Mouse (Mus musculus): ENCODE measurements around the gene Gm21969.
A peak's percentile ranks its signal among the peaks of the same experiment; 100 is the strongest.

The Gm21969 gene

GRCm38 (mm10) chr4:139617001-139617364 is 14.0 kb downstream of the Gm21969 start:
- DNase-seq (ENCODE audit: low read depth) = no peak

- no peak for DNase-seq (ENCODE audit: low read depth)
These were observed 16.8 kb downstream of the Gm21969 start for GRCm38 (mm10) chr4:139619765-139620164.

DNA sequence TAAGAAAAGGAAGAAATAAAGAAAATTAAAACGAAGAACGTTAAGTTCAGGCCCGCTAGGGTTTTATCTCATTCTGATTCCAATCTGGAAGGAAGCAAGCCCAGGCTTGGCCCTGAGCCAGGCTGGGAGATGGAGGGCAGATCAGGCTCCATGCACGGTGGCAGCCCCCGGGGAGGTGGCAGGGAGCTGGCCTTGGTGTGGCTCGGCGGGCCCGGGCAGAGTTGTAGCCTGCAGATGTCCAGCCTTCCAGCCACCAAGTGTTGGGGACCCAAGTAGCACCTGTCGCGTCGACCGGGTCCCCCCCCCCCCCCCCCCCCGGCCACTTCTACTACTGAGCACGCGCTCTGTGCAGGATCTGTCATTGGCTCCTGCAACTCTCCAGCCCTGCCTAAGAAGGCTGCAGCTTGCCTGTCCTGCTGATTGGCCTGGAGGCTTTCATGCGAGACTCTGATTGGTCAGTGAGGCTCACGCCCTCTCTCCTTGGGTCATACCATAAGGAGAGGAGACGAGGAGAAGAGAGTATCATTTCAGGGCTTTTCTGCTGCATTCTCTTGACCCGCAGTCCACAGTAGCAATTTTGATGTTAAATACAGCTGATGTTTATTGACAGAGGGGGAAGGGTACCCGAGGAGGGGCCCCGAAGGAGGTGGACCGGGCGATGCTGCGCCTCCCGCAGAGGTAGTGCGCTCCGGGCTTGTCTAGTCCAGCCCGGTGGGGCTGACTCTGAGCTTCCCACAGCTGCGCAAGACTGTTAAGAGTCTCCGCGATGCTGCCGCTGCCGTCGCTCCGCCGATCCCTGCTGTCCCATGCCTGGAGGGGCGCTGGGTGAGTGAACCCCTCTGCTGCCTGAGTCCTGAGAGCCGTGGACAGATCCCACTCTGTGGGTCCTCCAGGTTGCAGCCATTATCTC is 19.6 kb downstream of the Gm21969 start, which contains the start of gene Aldh4a1:
Gene Aldh4a1 (plus strand): TSS at position 494 of the 910 bp plus-strand sequence.
- peak; percentile 97 for DNase-seq (ENCODE audit: low read depth)

DNA sequence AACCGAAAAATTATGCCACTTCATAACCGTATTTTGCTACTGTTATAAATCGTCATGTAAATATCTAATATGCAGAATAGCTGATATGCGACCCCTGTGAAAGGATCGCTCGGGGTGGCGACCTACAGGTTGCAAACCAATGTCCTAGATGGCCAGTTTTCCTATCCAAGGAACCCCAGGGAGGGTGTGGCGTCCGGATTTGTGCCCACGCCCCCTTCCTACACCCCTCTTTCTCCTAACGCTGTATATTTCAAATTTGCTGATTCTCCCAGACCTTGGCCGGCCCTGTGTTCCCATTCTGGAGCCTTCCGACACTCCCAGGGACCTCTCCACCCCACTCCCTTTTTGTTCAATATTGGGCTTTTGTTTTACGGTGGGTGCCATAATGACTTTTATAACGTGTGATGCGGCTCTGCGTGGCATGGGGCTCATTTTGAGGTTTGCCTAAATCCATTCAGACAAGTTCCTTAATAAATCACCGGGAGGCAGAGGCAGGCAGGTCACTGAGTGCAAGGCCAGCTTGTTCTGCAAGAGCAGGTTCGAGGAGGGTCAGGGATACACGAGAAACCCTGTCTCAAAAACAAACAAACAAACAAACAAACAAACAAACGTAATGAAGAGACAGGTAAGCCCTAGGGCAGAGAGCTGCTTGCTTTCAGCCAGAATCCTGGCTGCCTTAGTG is 20.6 kb downstream of the Gm21969 start:
- DNase-seq (ENCODE audit: low read depth) = no peak

GRCm38 (mm10) chr4:139624116-139624489 is 21.1 kb downstream of the Gm21969 start:
- no peak for DNase-seq (ENCODE audit: low read depth)

DNA sequence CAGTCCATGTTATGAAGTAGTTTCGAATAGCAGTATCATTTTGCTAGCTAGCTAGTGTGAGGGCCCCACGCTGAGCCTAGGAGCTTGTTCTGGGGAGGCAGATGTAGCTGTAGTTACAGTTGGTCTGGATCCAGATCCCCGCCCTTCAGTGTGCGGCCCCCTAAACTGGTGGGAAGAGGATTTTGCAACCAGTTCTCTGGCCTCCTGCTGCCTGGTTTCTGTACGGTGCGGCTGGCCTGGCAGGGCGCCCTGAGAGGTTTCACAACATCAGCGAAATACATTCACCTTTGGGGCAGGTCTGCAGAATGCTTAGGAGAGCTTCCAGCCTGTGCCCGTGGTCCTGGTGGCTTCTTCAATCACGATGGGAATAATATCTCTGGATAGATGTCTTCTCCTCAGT is 21.7 kb downstream of the Gm21969 start:
- no peak for DNase-seq (ENCODE audit: low read depth)

DNA sequence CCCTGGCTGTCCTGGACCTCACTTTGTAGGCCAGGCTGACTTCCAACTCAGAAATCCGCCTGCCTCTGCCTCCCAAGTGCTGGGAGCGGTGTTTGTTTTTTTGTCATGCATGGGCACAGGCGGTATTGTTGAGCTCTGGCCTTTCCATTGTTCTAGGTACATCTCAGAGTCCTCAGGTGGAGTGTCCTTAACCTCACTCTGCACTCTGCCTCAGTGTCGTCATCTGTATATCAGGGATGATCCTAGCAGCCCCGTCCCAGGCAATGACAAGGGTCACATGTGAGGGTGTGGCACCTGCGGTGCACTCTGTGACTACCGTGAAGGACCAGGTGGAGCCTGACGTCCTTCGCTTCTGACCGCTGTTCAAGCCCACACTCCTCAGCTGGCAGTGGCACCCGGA is 24.4 kb downstream of the Gm21969 start:
- DNase-seq (ENCODE audit: low read depth) = no peak

GRCm38 (mm10) chr4:139630171-139630570 is 27.2 kb downstream of the Gm21969 start:
- DNase-seq (ENCODE audit: low read depth) = no peak

- no peak for DNase-seq (ENCODE audit: low read depth)
These were observed 28.2 kb downstream of the Gm21969 start for GRCm38 (mm10) chr4:139631141-139631540.

- no peak for DNase-seq (ENCODE audit: low read depth)
These were observed 28.7 kb downstream of the Gm21969 start for GRCm38 (mm10) chr4:139631569-139632253.

DNA sequence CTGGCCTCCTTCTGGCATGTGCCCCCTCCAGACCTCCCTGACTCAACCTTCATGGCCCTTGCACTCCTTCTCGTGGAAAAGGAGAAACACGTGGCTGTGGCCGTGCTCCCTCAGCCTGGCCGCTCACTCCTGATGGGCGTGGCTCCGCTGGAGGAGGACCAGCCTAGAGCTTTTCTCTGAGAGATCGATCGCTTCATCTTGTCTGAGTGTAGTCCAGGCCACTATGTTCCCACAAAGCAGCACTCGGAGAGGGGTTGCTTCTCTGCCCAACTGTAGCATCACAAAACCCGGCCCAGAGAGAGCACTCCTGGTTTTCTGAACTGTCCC is 29.2 kb downstream of the Gm21969 start:
- no peak for DNase-seq (ENCODE audit: low read depth)

DNA sequence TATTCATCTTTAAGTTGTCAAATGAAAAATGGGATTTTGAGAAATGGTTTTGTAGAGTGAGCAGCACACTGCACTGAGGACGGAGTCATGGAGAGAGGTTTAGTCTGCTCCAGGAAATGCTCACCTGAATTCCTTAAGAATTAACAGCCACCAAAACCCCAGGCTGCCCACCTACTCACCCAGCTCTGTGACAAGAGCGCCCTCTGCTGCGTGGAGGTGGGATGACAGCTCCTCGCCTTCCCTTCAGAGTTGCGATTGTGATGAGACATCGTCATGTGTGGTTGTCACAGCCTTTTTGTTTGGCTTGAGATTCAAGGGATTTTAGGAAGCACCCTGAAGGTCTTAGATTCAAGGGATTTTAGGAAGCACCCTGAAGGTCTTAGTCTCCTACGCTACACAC is 33.4 kb downstream of the Gm21969 start:
- peak; percentile 76 for DNase-seq (ENCODE audit: low read depth)

DNA sequence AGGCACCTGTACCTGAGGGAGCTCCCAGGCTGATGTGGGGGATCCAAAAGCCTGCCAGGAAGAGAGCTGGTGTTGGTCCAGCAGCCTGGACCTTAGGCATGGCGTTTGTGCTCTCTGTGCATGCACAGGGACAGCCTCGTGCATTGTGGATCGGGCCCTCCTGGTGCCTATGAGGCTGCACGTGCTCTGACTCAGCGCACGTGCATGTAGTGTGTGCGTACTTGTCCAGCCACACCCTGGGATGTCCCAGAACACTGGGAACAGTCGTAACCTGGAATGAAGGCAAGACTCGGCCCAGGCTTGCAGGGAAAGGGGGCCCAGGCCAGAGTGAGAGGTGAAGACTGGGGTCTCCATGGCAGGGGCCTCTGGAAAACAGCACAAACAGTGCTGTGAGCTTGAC is 34.9 kb downstream of the Gm21969 start:
- DNase-seq (ENCODE audit: low read depth) = no peak

DNA sequence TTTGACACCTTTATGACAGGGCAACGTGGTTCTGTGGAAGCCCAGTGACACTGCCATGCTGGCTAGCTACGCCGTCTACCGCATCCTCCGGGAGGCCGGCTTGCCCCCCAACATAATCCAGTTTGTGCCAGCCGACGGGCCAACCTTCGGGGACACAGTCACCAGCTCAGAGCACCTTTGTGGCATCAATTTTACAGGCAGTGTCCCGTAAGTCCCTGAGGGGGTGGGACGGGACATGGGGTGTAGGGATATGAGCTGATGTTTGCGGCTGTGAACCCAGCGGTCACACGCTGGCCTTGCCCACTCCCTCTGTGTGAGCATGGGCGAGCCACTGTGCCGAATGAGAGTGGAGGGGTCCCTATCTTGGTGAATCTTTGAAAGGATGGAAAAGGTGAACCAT is 35.4 kb downstream of the Gm21969 start:
- no peak for DNase-seq (ENCODE audit: low read depth)

DNA sequence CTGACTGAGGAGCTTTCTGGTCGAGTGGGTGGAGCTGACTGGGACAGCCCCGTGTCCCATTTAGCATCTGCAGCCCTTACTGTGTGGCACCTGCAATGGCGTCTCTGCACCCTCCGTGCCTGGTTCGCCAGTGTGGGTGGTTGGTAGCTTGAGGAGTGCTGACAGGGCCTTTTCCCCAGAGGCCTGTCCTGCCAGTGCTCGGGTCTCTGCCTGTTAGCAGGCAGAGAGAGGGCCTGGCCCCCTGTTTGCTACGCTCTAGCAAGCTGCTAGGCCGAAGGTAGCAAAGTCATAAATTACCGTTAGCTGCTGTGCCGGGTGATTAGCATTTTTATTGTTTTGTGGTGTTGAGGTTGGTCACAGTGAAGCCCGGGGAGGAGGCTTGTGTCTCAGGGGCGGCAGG is 36.8 kb downstream of the Gm21969 start:
- no peak for DNase-seq (ENCODE audit: low read depth)

DNA sequence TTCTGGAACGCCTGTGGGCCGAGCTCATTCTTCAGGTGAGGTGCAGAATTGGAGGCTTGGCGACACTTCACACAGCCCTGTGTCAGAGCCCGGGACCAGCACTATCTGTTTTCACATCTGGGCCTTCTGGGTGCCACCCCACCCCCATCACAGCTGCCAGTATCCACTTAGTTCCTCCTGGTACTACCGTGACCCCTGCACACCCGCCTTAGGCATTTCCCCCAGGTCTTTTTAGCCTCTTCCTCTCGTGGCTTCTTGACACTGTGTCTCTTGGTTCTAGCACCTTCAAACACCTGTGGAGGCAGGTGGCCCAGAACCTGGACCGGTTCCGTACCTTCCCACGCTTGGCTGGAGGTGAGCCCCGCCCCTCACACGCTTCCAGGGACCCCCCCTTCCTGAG is 37.3 kb downstream of the Gm21969 start:
- no peak for DNase-seq (ENCODE audit: low read depth)

DNA sequence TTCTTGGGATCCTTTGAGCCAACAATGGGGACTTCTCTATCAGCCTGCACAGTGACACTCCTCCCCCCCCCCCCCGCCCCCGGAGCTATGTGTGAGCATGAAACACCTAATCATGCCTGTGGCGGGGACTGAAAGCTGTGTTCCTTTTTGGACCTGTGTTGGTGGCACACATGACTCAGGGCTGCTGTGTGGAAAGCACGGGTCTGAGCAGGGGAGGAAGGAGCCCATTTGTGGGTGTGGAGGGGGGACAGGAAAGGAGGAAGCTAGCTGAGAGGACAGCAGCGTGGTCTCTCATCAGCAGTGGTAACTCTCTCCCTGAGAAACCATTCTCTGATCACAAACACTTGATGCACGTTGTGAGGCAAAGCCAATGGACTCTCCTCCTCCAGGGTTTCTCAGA is 37.8 kb downstream of the Gm21969 start:
- no peak for DNase-seq (ENCODE audit: low read depth)

DNA sequence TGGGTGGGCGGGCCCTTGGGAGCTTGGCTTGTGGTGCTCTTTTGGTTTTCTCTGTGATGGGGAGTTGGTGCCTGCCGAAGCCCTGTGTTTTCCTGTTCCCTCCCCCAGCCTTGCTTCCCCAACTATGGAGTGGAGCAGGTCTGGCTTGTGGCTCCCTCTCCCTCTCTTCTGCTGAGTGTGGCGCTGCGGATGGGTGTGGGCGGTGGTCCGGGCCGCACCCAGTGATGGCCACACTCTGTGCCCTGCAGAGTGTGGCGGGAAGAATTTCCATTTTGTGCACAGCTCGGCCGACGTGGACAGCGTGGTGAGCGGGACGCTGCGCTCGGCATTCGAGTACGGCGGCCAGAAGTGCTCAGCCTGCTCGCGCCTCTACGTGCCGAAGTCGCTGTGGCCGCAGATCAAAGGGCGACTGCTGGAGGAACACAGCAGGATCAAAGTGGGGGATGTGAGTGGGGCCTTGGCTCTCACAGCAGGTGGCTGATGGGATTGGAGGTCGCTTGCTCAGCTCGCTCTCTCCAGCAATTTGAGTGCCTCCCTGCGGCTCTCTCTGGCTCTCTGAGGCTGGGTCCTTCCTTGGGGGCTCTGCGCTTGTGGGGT is 38.9 kb downstream of the Gm21969 start:
- DNase-seq (ENCODE audit: low read depth) = no peak

- peak; percentile 79 for DNase-seq (ENCODE audit: low read depth)
These were observed 41.0 kb downstream of the Gm21969 start for GRCm38 (mm10) chr4:139643972-139644371.

DNA sequence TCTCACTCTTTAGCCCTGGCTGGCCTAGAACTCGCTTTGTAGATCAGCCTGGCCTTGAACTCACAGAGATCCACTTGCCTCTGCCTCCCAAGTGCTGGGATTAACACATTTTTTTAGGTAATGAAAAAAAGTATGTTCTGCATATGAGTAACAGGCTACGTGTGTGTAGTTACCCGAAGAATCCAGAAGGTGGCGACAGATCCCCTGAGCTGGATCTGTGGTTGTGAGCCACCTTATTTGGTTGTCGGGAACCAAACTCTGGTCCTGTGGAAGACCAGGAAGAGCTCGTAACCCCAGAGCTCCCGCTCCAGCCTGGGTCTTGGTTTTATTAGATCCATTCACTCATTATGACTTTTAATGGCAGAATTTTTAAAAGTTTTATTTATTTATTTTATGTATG is 43.9 kb downstream of the Gm21969 start:
- DNase-seq (ENCODE audit: low read depth) = peak; percentile 41

DNA sequence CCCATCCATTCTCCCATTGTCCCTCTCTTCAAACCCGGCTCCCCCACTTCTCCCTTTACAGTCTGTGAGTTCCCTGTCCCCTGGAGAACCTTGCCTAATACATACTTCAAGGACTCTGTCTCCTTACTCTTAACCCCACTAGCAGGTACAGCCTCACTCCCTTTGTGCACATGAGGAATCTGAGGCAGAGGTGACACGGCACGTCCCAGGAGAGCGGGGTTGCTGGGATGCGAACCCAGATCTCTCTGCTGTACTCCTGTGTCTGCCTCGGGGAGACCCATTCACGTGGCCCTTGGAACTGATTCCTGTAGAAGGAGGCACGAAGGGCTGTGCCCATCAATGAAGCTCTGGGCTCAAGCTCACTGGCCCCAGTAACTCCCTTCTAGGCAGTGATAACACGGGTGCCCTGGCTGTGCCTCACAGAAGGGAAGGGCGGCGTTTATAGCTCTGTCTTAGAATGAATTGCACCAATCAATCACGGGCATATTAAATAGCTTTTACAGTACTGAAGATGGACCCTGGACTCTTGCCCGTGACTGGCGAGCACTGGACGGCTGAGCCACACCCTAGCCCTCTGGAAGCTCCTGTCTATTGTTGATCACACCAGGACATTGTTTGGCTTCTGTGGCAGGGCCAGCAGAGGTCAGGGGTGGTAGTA is 47.2 kb downstream of the Gm21969 start:
- DNase-seq (ENCODE audit: low read depth) = no peak

DNA sequence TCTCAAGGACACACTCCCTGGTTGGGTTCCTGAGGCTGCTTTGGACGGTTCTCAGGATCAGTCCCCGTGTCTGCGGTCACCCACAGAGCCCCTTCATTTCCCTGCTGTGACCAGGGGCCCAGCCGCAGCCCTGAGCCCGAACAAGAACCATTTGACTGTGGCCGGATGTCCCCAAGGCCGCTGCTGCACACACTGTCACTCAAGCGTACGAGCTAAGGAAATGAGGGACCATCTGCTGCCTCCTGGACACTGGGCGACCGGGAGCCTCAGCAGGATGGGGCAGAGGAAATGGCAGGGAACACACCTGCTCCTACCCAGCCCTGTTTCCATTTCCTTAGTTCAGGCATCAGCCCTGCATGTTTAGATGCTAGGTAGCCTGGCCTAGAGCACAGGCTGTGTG is 47.9 kb downstream of the Gm21969 start:
- DNase-seq (ENCODE audit: low read depth) = no peak

All from induced T-regulatory cell, adult 2 months (primary cell).